Mouse (Mus musculus) neural tube, embryonic 13.5 days (tissue): ENCODE data around the gene Jund. TPM values are rescaled to one million over a fixed set of nuclear protein-coding genes. Genes with fewer than 3 reads are reported as not detected.
A peak's percentile ranks its signal among the peaks of the same experiment; 100 is the strongest.

Source experiments
- ATAC-seq: fragments of 200-750 bp; cut with Nextera tagmentation; 2 replicates; pipeline ENCODE4 v1.8.0; 2017; ENCODE audit warnings: low read depth, mild to moderate bottlenecking, moderate TSS enrichment, moderate library complexity
- H3K27ac ChIP-seq: fragments of 300-500 bp; sonication (generic); replicated peaks from 2 replicates; pipeline ENCODE4 v1.5.1; 2015; ENCODE audit warnings: moderate library complexity, mild to moderate bottlenecking, inconsistent platforms
- H3K27me3 ChIP-seq: fragments of 300-500 bp; sonication (generic); 2 replicates; pipeline ENCODE4 v1.6.1; 2015; ENCODE audit warnings: mild to moderate bottlenecking, inconsistent platforms
- H3K36me3 ChIP-seq: fragments of 300-500 bp; sonication (generic); 2 replicates; pipeline ENCODE4 v1.6.1; 2015; ENCODE audit warnings: mild to moderate bottlenecking, inconsistent platforms
- H3K4me1 ChIP-seq: fragments of 300-500 bp; sonication (generic); replicated peaks from 2 replicates; pipeline ENCODE4 v1.6.1; 2015; ENCODE audit warnings: inconsistent platforms
- H3K4me2 ChIP-seq: fragments of 300-500 bp; sonication (generic); 2 replicates; pipeline ENCODE4 v1.6.1; 2015; ENCODE audit warnings: inconsistent platforms, mild to moderate bottlenecking, moderate library complexity
- H3K4me3 ChIP-seq: fragments of 300-500 bp; sonication (generic); 2 replicates; pipeline ENCODE4 v1.5.1; 2015; ENCODE audit warnings: mild to moderate bottlenecking, inconsistent platforms
- H3K9ac ChIP-seq: fragments of 300-500 bp; sonication (generic); 2 replicates; pipeline ENCODE4 v1.6.1; 2015; ENCODE audit warnings: moderate library complexity, mild to moderate bottlenecking, inconsistent platforms
- H3K9me3 ChIP-seq: fragments of 300-500 bp; sonication (generic); 2 replicates; pipeline ENCODE4 v1.6.1; 2016; ENCODE audit warnings: inconsistent platforms
- WGBS: fragments of 180-500 bp; shearing (Covaris S2); methylation state at CpG from one replicate; pipeline ENCODE4 v1.1.7; 2015; 5-methylcytosine and 5-hydroxymethylcytosine counted together
- polyA plus RNA-seq: library from polyadenylated mRNA; unstranded; fragments of >200 nt; fragmentation: Nextera tagmentation; extraction: Ambion mirVana; gene quantifications from 2 replicates; pipeline ENCODE4 v1.2.1, GENCODE M21; 2015

The Jund gene
- polyA plus RNA-seq, 1 experiment from 2014 or later = 108 TPM

DNA sequence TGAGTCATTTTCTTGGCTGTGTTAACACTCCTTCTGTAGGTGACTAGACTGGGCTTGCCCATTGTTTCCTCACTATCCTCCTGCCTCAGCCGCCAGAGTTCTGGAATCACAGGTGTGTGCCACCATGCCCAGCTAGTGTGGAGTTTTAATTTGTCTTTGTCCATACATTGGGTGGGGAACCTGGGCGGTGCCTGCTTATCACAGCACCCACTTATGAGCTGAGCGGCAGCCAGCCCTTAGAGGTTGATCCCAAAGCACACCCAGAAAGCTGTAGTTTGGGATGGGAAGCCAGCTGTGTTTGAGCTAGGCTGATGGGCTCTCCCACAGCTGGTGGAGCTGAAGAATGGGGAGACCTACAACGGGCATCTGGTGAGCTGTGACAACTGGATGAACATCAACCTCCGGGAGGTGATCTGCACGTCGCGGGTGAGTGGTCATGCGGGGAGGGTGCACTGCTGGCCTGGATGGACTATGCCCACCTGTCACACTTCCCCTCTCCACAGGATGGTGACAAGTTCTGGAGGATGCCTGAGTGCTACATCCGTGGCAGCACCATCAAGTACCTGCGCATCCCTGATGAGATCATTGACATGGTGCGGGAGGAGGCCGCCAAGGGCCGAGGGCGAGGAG is 21.2 kb upstream of the Jund start:
- no peaks in the 10 kb centered on the region for H3K9me3 ChIP-seq
- no peak overlapping the region for H3K4me3 ChIP-seq
- 94% methylated on average over 15 of the region's 15 CpGs for WGBS
- ATAC-seq = no peak
- H3K4me1 ChIP-seq = peaks cover 28% of the 10 kb centered on the region
- H3K9ac ChIP-seq = no peak overlapping the region
- no peaks in the 10 kb centered on the region for H3K27me3 ChIP-seq
- H3K4me2 ChIP-seq = no peak overlapping the region
- H3K36me3 ChIP-seq = peaks cover 31% of the 10 kb centered on the region
- no peak overlapping the region for H3K27ac ChIP-seq

DNA sequence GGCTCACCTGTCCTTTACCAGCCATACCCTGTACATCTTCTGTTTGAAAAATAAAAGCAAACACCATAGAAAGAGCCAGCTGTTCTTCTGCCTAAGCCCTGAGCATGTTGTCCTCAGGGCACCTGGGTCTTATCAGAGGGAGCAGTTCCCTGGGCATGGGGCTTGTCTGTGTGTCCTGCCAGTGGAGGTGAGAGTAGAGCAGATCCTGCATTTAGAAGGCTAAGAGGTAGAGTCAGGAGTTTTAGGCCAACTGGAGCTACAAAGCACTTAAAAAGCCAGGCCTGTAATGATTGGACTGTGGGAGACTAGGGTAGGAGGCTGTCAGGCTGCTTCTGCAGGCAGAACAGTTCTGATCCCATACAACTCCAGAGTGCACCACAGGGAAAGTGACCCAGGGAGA is 20.1 kb upstream of the Jund start:
- peaks cover 25% of the 10 kb centered on the region for H3K4me1 ChIP-seq
- no peak overlapping the region for H3K9ac ChIP-seq
- peaks cover 31% of the 10 kb centered on the region for H3K36me3 ChIP-seq
- H3K27me3 ChIP-seq = no peaks in the 10 kb centered on the region
- H3K4me3 ChIP-seq = no peak overlapping the region
- no peak overlapping the region for H3K27ac ChIP-seq
- no peak for ATAC-seq
- H3K4me2 ChIP-seq = no peak overlapping the region
- no peaks in the 10 kb centered on the region for H3K9me3 ChIP-seq

DNA sequence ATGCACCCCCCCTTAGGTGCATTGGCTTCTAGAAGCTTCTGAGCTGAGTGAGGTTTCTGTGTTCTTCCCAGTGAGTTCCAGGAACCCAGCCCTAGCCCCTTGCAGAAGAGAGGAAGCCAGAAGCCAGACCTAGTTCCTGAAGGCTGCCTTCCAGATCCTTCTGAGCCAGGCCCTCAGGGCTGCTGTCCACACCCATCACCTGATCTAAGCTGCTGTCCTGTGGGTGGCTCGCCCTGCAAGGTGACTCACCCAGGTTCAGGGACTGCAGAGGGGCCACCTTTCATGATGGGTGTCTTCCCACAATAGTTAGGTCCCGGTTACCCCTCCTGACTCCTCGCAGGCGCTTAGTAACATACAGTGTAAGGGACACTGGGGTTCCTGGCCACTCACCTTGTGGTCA is 19.3 kb upstream of the Jund start:
- H3K9me3 ChIP-seq = no peaks in the 10 kb centered on the region
- H3K27ac ChIP-seq = no peak overlapping the region
- 89% methylated on average over 4 of the region's 4 CpGs for WGBS
- H3K27me3 ChIP-seq = no peaks in the 10 kb centered on the region
- no peak overlapping the region for H3K4me3 ChIP-seq
- peaks cover 21% of the 10 kb centered on the region for H3K4me1 ChIP-seq
- no peak overlapping the region for H3K9ac ChIP-seq
- H3K36me3 ChIP-seq = peaks cover 31% of the 10 kb centered on the region
- H3K4me2 ChIP-seq = no peak overlapping the region
- ATAC-seq = no peak

DNA sequence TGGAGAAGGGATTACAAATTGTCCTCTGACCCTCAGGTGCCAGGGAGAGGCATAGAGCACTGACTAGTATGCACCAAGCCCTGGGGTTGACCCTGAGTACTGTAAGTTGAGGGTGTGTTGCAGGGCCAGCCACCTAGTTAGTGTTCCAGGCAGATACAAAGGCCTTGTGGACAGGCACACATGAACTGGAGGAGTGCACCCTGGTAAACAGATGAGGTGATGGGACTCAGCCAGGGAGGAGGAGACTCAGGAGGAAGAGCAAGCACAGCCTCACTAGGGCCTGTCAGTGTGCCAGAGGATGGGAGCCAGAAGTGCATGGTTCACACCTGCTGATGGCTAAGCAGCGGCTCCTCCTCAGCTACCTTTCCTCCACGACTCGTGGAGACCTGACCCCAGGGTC is 18.7 kb upstream of the Jund start:
- H3K27me3 ChIP-seq = no peaks in the 10 kb centered on the region
- no peak overlapping the region for H3K4me3 ChIP-seq
- WGBS = 86% methylated on average over 3 of the region's 3 CpGs
- peaks cover 31% of the 10 kb centered on the region for H3K36me3 ChIP-seq
- peaks cover 18% of the 10 kb centered on the region for H3K4me1 ChIP-seq
- H3K27ac ChIP-seq = no peak overlapping the region
- ATAC-seq = no peak
- H3K9me3 ChIP-seq = no peaks in the 10 kb centered on the region
- H3K4me2 ChIP-seq = no peak overlapping the region
- no peak overlapping the region for H3K9ac ChIP-seq

DNA sequence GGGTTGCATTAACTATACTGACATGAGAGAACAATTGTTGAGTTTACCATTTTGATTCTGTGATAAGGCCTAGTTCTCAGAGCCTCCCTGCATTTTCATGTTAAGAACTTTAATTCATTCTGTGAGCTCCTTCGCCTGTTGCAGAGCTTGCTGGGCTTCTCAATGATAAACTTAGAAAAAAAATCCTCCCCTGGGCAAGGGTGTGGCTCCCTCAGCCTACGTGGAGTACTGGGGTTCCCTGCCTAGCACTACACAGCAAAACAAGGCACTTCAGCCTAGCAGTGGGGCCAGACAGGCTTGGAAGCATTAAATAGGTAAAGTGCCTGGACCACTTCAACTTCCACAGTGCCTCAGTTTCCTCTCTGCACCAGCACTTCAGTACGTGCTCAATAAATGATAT is 17.3 kb upstream of the Jund start:
- H3K4me2 ChIP-seq = no peak overlapping the region
- no peak overlapping the region for H3K27ac ChIP-seq
- WGBS = 84% methylated on average over 3 of the region's 3 CpGs
- H3K4me1 ChIP-seq = peaks cover 13% of the 10 kb centered on the region
- no peak for ATAC-seq
- H3K27me3 ChIP-seq = no peaks in the 10 kb centered on the region
- peaks cover 28% of the 10 kb centered on the region for H3K36me3 ChIP-seq
- no peak overlapping the region for H3K4me3 ChIP-seq
- no peaks in the 10 kb centered on the region for H3K9me3 ChIP-seq
- H3K9ac ChIP-seq = no peak overlapping the region

DNA sequence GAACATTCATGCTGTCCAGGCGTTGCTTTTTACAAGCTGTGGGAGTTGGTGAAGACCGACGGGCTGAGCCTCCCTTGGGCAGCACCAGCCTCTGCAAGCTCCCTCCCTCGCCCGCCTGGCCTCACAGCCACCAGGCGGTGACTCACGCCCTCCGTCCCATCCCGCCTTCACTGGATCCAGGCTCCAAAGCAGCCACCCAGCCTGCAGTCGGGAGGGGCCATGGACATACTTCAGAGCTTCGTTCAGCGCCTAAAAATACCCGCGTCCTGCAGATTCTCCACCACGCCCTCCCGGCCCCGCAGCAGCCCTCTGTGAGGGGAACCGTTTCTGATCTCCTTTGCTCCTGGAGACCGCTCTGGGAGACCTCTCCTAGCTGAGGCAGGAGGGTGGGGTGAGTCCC is 16.6 kb upstream of the Jund start:
- Histone ChIP-seq H3K9ac (peak overlapping the region; percentile 56), H3K27ac (no peak overlapping the region), H3K4me1 (peaks cover 13% of the 10 kb centered on the region), H3K4me2 (peak overlapping the region; percentile 24; the same call in 1 of the 2 replicates), H3K9me3 (no peaks in the 10 kb centered on the region), H3K4me3 (no peak overlapping the region), H3K27me3 (no peaks in the 10 kb centered on the region), H3K36me3 (peaks cover 26% of the 10 kb centered on the region)
- 11% methylated on average over 19 of the region's 19 CpGs for WGBS
- ATAC-seq = peak; percentile 16; the same call in 1 of the 2 replicates

DNA sequence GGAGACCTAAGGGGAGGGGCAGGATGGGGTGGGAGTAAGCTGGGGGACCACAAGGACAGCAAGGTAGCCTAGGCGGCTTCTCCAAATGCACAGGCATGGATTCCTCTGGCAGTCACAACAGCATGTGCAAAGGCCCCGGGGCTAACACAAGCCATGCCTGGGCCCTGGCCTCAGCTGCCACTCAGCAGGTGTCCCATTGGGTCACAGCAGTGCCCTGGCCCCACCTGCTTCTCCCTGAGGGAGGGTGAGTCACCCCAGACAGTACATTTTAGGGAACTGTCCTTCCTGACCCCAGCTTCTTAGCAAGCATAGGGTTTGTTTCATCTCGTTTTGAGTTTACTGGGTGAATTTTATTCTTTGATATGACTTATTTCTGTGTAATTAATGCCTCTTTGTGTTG is 16.1 kb upstream of the Jund start:
- 50% methylated on average over 3 of the region's 3 CpGs for WGBS
- H3K4me2 ChIP-seq = no peak overlapping the region
- H3K4me3 ChIP-seq = no peak overlapping the region
- H3K4me1 ChIP-seq = peaks cover 13% of the 10 kb centered on the region
- no peaks in the 10 kb centered on the region for H3K27me3 ChIP-seq
- no peak overlapping the region for H3K9ac ChIP-seq
- no peaks in the 10 kb centered on the region for H3K9me3 ChIP-seq
- H3K27ac ChIP-seq = no peak overlapping the region
- H3K36me3 ChIP-seq = peaks cover 22% of the 10 kb centered on the region
- ATAC-seq = no peak

DNA sequence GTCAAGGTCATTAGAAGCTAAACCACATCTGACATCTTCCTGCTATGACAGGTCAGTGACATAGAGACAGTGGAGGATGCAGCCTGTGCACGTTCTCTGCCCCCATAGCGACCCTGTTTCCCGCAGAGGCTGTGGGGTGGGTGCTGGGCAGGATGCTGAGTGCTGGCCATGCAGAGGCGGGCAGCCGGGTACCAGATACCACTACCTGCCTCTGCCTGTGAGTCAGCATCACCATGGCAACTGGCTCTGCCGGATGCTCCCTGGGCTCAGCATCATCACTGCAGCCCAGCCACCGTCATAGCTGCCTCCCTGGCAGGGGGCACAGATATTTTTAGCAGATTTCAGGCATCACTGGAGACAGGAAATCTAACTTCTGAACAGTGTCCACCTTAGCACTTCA is 14.5 kb upstream of the Jund start:
- peaks cover 6% of the 10 kb centered on the region; the same call in 1 of the 2 replicates for H3K36me3 ChIP-seq
- 0 out of 2 replicates have a peak overlapping the region, but pooled peaks have one; percentile 5 for H3K27ac ChIP-seq
- 0 out of 2 replicates have a peak, but pooled peaks have one; percentile 23 for ATAC-seq
- peaks cover 13% of the 10 kb centered on the region for H3K4me1 ChIP-seq
- WGBS = 35% methylated on average over 7 of the region's 7 CpGs
- no peaks in the 10 kb centered on the region for H3K9me3 ChIP-seq
- H3K9ac ChIP-seq = peak overlapping the region; percentile 50
- no peak overlapping the region for H3K4me2 ChIP-seq
- H3K4me3 ChIP-seq = no peak overlapping the region
- no peaks in the 10 kb centered on the region for H3K27me3 ChIP-seq

DNA sequence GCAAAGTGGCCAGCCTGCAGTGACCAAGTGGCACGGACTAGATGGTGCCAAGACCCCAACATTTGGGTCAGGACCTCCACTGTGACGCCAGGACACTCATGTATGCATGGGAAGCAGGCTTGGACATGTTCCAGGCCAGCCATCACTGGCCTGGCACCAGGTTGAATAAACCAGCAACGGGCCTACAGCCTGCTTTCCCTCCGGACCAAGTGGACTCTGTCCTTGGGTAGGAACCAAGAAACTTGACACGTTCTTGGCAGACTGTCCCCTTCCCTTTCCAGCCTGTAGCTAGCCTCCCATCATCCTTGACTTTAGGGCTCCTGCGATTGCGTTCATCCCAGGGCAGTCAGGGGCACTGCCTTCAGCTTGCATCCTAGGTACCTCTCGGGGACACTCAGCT is 11.2 kb upstream of the Jund start:
- no peak for ATAC-seq
- no peak overlapping the region for H3K4me3 ChIP-seq
- 82% methylated on average over 8 of the region's 8 CpGs for WGBS

DNA sequence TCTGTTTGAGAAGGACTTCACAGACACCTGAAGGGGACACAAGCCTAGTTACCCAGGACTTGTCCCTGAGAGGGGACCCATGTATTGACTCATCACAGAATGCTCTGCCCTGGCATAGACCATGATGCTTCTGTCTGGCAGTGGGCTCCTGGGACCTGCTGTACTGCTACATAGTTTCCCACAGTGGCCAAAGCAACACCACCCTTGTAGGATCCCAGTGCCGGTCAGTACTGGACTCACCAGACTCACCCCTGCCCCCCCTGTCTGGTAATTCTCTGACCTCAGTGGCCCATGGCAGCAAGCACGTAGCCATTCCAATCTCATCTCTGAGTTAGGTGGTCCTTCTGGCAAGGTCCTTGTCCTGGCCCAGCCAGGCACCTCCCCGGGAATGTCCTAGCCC is 10.6 kb upstream of the Jund start:
- H3K4me2 ChIP-seq = no peak overlapping the region
- ATAC-seq = no peak
- whole genome bisulfite sequencing = 90% methylated on average over 3 of the region's 3 CpGs
- no peak overlapping the region for H3K4me3 ChIP-seq
- no peaks in the 10 kb centered on the region for H3K36me3 ChIP-seq
- no peak overlapping the region for H3K9ac ChIP-seq
- no peaks in the 10 kb centered on the region for H3K9me3 ChIP-seq
- no peaks in the 10 kb centered on the region for H3K27me3 ChIP-seq
- H3K4me1 ChIP-seq = peaks cover 29% of the 10 kb centered on the region
- H3K27ac ChIP-seq = no peak overlapping the region

More for the DNA sequence above, 11.2 kb upstream of the Jund start:
- no peaks in the 10 kb centered on the region for H3K36me3 ChIP-seq
- no peak overlapping the region for H3K9ac ChIP-seq
- no peak overlapping the region for H3K27ac ChIP-seq
- no peaks in the 10 kb centered on the region for H3K27me3 ChIP-seq
- H3K4me2 ChIP-seq = no peak overlapping the region
- peaks cover 28% of the 10 kb centered on the region for H3K4me1 ChIP-seq
- no peaks in the 10 kb centered on the region for H3K9me3 ChIP-seq

DNA sequence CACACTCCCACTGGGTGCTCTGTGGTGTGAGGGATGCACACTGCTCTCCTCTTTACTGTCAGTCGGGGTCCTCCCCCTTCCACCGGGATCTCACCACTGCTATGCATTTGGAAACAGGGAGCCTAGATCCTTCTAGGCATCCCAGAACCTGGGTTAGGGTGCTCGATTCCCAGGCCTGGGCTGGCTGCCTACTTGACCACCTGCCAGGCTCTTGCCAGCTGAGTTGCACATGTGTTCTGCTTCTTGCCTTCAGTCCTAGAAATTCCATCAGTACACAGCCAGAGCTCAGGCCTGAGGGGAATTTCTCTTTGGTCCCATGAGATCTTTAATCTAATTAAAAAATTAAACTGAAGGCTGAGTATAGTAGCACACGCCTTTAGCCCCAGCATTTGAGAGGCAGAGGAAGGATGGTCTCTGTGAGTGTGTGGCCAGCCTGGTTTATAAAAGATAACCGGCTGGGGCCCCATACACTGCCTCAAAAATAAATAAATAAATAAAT is 8.8 kb upstream of the Jund start:
- Histone ChIP-seq H3K4me2 (no peak overlapping the region), H3K27ac (0 out of 2 replicates have a peak overlapping the region, but pooled peaks have one; percentile 38), H3K27me3 (no peaks in the 10 kb centered on the region), H3K9ac (no peak overlapping the region), H3K4me1 (peaks cover 23% of the 10 kb centered on the region), H3K9me3 (no peaks in the 10 kb centered on the region), H3K36me3 (no peaks in the 10 kb centered on the region), H3K4me3 (no peak overlapping the region)
- 68% methylated on average over 5 of the region's 5 CpGs for WGBS
- ATAC-seq = no peak

DNA sequence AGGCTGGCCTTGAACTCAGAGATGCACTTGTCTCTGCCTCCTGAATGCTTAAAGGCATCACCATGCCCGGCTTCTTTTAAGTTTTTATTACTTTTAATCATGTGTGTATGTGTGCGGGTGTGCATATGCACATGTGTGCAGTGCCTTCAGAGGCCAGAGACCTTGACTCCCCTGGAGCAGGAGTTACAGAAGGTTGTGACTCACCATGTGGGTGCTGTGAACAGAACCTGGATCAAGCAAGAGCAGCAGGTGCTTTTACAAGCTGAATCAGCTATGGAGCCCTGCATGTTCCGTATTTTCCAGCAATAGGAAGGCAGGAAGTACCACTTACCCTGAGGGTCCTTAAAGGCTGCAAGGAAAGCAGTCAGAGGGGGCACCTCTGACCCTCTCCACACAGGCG is 7.5 kb upstream of the Jund start:
- WGBS = 55% methylated on average over 4 of the region's 4 CpGs
- Histone ChIP-seq H3K4me1 (peaks cover 36% of the 10 kb centered on the region), H3K27me3 (no peaks in the 10 kb centered on the region)

More for the DNA sequence above, 7.5 kb upstream of the Jund start:
- 0 out of 2 replicates have a peak, but pooled peaks have one; percentile 0 for ATAC-seq
- Histone ChIP-seq H3K9ac (peak overlapping the region; percentile 58), H3K4me3 (peak overlapping the region; percentile 35), H3K36me3 (no peaks in the 10 kb centered on the region), H3K9me3 (no peaks in the 10 kb centered on the region), H3K4me2 (peak overlapping the region; percentile 57), H3K27ac (peak overlapping the region; percentile 74)
